Mouse (Mus musculus): ENCODE measurements around the gene Oaf. TPM values are rescaled to one million over a fixed set of nuclear protein-coding genes. Genes with fewer than 3 reads are reported as not detected.

The Oaf gene
- polyA plus RNA-seq, 1 experiment from 2014 or later, result 56.8 TPM

- Histone ChIP-seq H3K9me3 (no peaks in the 10 kb centered on the region), H3K27me3 (replicated peaks) (no peaks in the 10 kb centered on the region), H3K4me1 (replicated peaks) (peaks cover 79% of the 10 kb centered on the region), H3K4me3 (replicated peaks) (no peak overlapping the region), H3K9ac (no peak overlapping the region; the same call in 1 of the 2 replicates), H3K36me3 (no peaks in the 10 kb centered on the region), H3K27ac (peak overlapping the region; percentile 89), H3K4me2 (replicated peaks) (peak overlapping the region; percentile 45)
- ATAC-seq, result peak; percentile 78
- WGBS, result 26% methylated on average over 4 of the region's 4 CpGs
These were observed 7.9 kb downstream of the Oaf start for GRCm38 (mm10) chr9:43231805-43232204.

- Histone ChIP-seq H3K9me3 (no peaks in the 10 kb centered on the region), H3K4me2 (replicated peaks) (peak overlapping the region; percentile 45), H3K36me3 (no peaks in the 10 kb centered on the region), H3K27ac (peak overlapping the region; percentile 89), H3K4me1 (replicated peaks) (peaks cover 84% of the 10 kb centered on the region), H3K9ac (peak overlapping the region; percentile 14; the same call in 1 of the 2 replicates), H3K27me3 (replicated peaks) (no peaks in the 10 kb centered on the region), H3K4me3 (replicated peaks) (no peak overlapping the region)
- ATAC-seq, result 0 out of 2 replicates have a peak, but pooled peaks have one; percentile 8
- 46% methylated on average over 4 of the region's 4 CpGs for WGBS
These were observed 8.8 kb downstream of the Oaf start for GRCm38 (mm10) chr9:43230886-43231285.

- H3K4me2 ChIP-seq (replicated peaks), result no peak overlapping the region
- no peak overlapping the region for H3K27ac ChIP-seq
- no peak overlapping the region for H3K9ac ChIP-seq
- ATAC-seq, result no peak
- H3K4me3 ChIP-seq (replicated peaks), result no peak overlapping the region
- no peaks in the 10 kb centered on the region for H3K9me3 ChIP-seq
- H3K4me1 ChIP-seq (replicated peaks), result peaks cover 87% of the 10 kb centered on the region
- H3K36me3 ChIP-seq, result no peaks in the 10 kb centered on the region
- H3K27me3 ChIP-seq (replicated peaks), result no peaks in the 10 kb centered on the region
- 65% methylated on average over 7 of the region's 7 CpGs for WGBS
These were observed 9.7 kb downstream of the Oaf start for GRCm38 (mm10) chr9:43229962-43230361.

DNA sequence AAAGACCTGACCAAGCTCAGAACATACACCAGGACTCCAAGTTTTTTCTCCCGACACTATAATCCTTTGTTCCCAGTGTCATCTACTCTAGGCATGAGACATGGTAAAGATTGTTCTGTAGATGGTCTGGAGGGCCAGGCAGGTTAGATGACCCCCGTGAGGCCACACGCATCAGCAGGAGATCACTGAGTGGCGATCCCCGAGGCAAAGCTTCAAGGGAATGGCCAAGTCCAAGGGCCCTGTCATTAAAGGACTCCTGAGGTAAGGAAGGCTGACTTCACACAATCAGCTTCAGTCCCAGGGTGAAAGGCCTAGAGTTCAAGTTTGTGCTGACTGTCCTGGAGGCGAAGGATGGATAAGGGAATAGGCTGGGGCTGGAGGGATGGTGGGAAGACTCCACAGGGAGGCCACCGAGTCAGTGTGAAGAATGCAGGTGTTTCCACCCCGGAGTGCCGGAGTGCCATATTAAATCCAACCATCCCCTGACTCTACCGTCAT lies 10.3 kb downstream of the Oaf start:
- 0 out of 2 replicates have a peak overlapping the region, but pooled peaks have one; percentile 32 for H3K27ac ChIP-seq

DNA sequence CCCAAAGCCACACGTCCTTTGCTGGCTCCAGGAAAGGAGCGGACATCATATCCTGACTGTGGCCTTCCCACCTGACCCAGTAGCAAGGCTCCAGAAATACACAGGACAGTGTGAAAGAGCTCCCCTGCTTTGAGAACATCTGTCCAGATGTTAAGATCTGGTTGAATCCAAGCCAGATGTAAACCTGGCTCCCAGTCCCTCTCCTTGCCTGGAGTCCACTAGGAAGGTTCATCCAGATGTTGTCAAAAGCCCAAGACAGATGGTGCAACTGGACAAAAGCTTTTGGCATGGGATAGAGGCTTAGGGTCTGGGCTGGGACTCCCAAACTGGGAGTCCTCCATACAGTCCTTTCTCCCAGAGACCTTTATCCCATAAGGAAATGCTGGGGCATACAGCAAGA lies 11.0 kb downstream of the Oaf start:
- 88% methylated on average over 2 of the region's 2 CpGs for WGBS
- no peaks in the 10 kb centered on the region for H3K9me3 ChIP-seq
- no peak for ATAC-seq
- H3K36me3 ChIP-seq, result no peaks in the 10 kb centered on the region
- H3K9ac ChIP-seq, result no peak overlapping the region
- no peak overlapping the region for H3K4me3 ChIP-seq (replicated peaks)
- H3K27me3 ChIP-seq (replicated peaks), result no peaks in the 10 kb centered on the region
- no peak overlapping the region for H3K4me2 ChIP-seq (replicated peaks)
- H3K4me1 ChIP-seq (replicated peaks), result peaks cover 80% of the 10 kb centered on the region
- 0 out of 2 replicates have a peak overlapping the region, but pooled peaks have one; percentile 32 for H3K27ac ChIP-seq

More for the DNA sequence above, 10.3 kb downstream of the Oaf start:
- Histone ChIP-seq H3K27me3 (replicated peaks) (no peaks in the 10 kb centered on the region), H3K4me1 (replicated peaks) (peaks cover 87% of the 10 kb centered on the region), H3K4me2 (replicated peaks) (no peak overlapping the region), H3K4me3 (replicated peaks) (no peak overlapping the region), H3K9me3 (no peaks in the 10 kb centered on the region), H3K9ac (no peak overlapping the region), H3K36me3 (no peaks in the 10 kb centered on the region)
- no peak for ATAC-seq
- WGBS, result 91% methylated on average over 10 of the region's 10 CpGs

- Histone ChIP-seq H3K9ac (no peak overlapping the region), H3K4me2 (replicated peaks) (peak overlapping the region; percentile 37; the same call in 1 of the 2 replicates), H3K27me3 (replicated peaks) (no peaks in the 10 kb centered on the region), H3K36me3 (no peaks in the 10 kb centered on the region), H3K27ac (peak overlapping the region; percentile 84), H3K4me1 (replicated peaks) (peaks cover 69% of the 10 kb centered on the region), H3K4me3 (replicated peaks) (no peak overlapping the region), H3K9me3 (no peaks in the 10 kb centered on the region)
- 58% methylated on average over 8 of the region's 8 CpGs for WGBS
- peak; percentile 35 for ATAC-seq
These were observed 12.1 kb downstream of the Oaf start for GRCm38 (mm10) chr9:43227626-43228025.

DNA sequence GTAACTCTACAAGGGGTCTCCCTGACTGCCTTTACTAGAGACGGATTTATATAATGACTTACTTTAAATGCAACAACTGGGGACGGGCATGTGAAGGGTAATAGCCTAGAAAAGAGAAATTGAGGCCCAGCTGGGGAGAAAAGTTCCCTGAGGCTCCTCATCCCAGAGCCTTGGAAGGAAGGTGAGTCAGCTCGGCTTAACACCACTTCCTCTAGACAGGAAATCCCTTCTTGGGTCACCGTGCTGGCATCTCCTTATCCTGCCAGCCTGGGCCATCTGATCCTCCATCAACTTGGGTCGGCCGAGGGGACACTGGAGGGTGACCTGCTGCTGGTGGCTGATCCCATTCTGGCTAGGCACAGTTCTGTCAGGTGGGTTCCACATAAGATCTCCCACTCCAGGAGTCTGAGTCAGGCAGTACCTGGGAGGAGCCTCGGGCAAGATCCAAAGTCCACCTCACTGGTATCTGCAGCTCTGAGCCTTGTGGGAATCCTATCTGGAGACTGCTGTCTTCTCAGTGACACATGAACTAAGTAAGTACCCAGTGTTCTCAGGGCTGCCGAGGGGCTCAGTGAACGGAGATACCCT lies 13.0 kb downstream of the Oaf start:
- 47% methylated on average over 9 of the region's 9 CpGs for WGBS
- Histone ChIP-seq H3K4me1 (replicated peaks) (peaks cover 59% of the 10 kb centered on the region), H3K9ac (no peak overlapping the region), H3K4me3 (replicated peaks) (no peak overlapping the region), H3K9me3 (no peaks in the 10 kb centered on the region), H3K27me3 (replicated peaks) (no peaks in the 10 kb centered on the region), H3K36me3 (no peaks in the 10 kb centered on the region; the same call in 1 of the 2 replicates), H3K4me2 (replicated peaks) (peak overlapping the region; percentile 37), H3K27ac (peak overlapping the region; percentile 84)
- peak; percentile 75 for ATAC-seq

GRCm38 (mm10) chr9:43225481-43225880 lies 14.2 kb downstream of the Oaf start:
- 37% methylated on average over 2 of the region's 2 CpGs for WGBS
- Histone ChIP-seq H3K27me3 (replicated peaks) (no peaks in the 10 kb centered on the region), H3K27ac (peak overlapping the region; percentile 84), H3K9me3 (no peaks in the 10 kb centered on the region), H3K36me3 (peaks cover 7% of the 10 kb centered on the region; the same call in 1 of the 2 replicates), H3K4me1 (replicated peaks) (peaks cover 47% of the 10 kb centered on the region), H3K4me2 (replicated peaks) (0 out of 2 replicates have a peak overlapping the region, but pooled peaks have one; percentile 1), H3K9ac (peak overlapping the region; percentile 15; the same call in 1 of the 2 replicates), H3K4me3 (replicated peaks) (no peak overlapping the region)
- no peak for ATAC-seq

- Histone ChIP-seq H3K4me1 (replicated peaks) (peaks cover 41% of the 10 kb centered on the region), H3K4me3 (replicated peaks) (no peak overlapping the region), H3K36me3 (peaks cover 9% of the 10 kb centered on the region; the same call in 1 of the 2 replicates), H3K9ac (no peak overlapping the region), H3K27ac (peak overlapping the region; percentile 84; the same call in 1 of the 2 replicates), H3K27me3 (replicated peaks) (no peaks in the 10 kb centered on the region), H3K4me2 (replicated peaks) (no peak overlapping the region), H3K9me3 (no peaks in the 10 kb centered on the region)
- WGBS, result 44% methylated on average over 11 of the region's 11 CpGs
- no peak for ATAC-seq
These were observed 14.8 kb downstream of the Oaf start for GRCm38 (mm10) chr9:43224771-43225355.

GRCm38 (mm10) chr9:43222429-43222715 lies 17.3 kb downstream of the Oaf start:
- peaks cover 9% of the 10 kb centered on the region; the same call in 1 of the 2 replicates for H3K36me3 ChIP-seq
- no peaks in the 10 kb centered on the region for H3K27me3 ChIP-seq (replicated peaks)
- H3K4me3 ChIP-seq (replicated peaks), result no peak overlapping the region
- H3K4me1 ChIP-seq (replicated peaks), result peaks cover 25% of the 10 kb centered on the region
- WGBS, result 49% methylated on average over 8 of the region's 8 CpGs
- no peak overlapping the region for H3K27ac ChIP-seq
- no peak for ATAC-seq
- no peak overlapping the region for H3K9ac ChIP-seq
- H3K4me2 ChIP-seq (replicated peaks), result no peak overlapping the region
- H3K9me3 ChIP-seq, result no peaks in the 10 kb centered on the region

GRCm38 (mm10) chr9:43221643-43222428 lies 17.9 kb downstream of the Oaf start:
- peak overlapping the region; percentile 19; the same call in 1 of the 2 replicates for H3K27ac ChIP-seq
- H3K4me1 ChIP-seq (replicated peaks), result peaks cover 23% of the 10 kb centered on the region
- H3K4me3 ChIP-seq (replicated peaks), result no peak overlapping the region
- WGBS, result 40% methylated on average over 18 of the region's 18 CpGs
- H3K9me3 ChIP-seq, result no peaks in the 10 kb centered on the region
- no peak overlapping the region for H3K4me2 ChIP-seq (replicated peaks)
- H3K27me3 ChIP-seq (replicated peaks), result no peaks in the 10 kb centered on the region
- H3K9ac ChIP-seq, result no peak overlapping the region
- ATAC-seq, result peak; percentile 57; the same call in 1 of the 2 replicates
- H3K36me3 ChIP-seq, result peaks cover 9% of the 10 kb centered on the region; the same call in 1 of the 2 replicates
